8 mouse cellular contexts compared by ENCODE assay signal in the genomic region with DNA sequence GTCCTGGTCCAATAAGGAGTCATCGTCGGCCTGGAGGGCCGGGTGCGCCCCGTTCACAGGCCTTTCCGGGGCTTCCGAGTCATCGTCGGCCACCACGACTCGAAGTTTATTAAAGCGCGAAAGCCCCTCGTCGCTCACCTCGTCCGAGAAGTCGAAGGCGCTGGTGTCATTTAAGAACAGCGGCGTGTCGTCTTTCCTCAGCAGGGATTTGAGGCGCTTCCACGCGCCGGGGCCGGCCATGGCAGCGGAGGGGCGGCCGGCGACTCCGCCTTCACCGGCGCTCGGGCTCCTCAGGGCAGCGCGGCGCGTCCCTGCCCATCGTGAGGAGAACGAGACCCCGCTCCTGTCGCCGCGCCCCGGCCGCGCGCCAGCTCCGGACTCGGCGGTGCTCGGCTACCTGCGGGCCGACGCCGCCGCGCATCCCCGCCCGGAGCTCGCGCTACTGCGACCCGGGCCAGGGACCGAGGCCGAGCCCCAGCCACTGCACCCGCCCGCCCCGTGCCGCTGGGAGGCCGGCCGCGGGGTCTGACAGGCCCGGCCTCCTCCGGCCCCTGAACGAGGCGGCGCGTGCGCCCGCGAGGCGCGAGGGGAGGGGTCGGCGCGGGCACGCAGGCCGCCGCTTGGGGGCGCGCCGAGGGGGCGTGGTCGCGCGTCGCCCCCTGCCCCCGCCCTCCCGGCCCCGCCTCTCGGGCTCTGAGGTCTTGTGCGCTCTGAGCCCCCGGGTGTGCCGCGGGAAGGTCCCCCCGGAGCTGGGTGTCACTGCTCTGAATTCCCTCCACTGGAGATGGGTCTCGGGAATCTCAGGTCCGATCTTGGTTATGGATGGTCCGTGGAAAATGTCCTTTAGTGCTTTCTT. TPM values are rescaled to one million over a fixed set of nuclear protein-coding genes. Genes with fewer than 3 reads are reported as not detected.
DNase-seq lines count a peak whose midpoint lies in the region; ATAC-seq and TF ChIP-seq lines count a peak whose summit lies in the region.

A gene (minus strand): TSS at position 483 of the 856 bp plus-strand sequence.

- H3K27ac ChIP-seq in embryonic fibroblast, embryonic 13.5 days (ENCODE audit: insufficient read depth, low read length), result peak within 1 kb of the TSS; percentile 53
- H3K27ac ChIP-seq in heart, embryonic 12.5 days (ENCODE audit: poor library complexity, severe bottlenecking), result peak within 1 kb of the TSS; percentile 65
- peak within 1 kb of the TSS; percentile 46; the same call in 1 of the 2 replicates for H3K27ac ChIP-seq in kidney, embryonic 16.5 days (ENCODE audit: low read length)
- H3K27ac ChIP-seq in liver, embryonic 12.5 days, result no peak within 1 kb of the TSS
- H3K27ac ChIP-seq in stomach, embryonic 15.5 days, result peak within 1 kb of the TSS; percentile 63

- H3K27me3 ChIP-seq in heart, embryonic 12.5 days (replicated peaks), result no peaks in the 10 kb centered on the region; the same call in 1 of the 2 replicates
- peaks cover 3% of the 10 kb centered on the region; the same call in 1 of the 2 replicates for H3K27me3 ChIP-seq in kidney, embryonic 16.5 days (ENCODE audit: insufficient read depth, low read length)
- peaks cover 45% of the 10 kb centered on the region for H3K27me3 ChIP-seq in liver, embryonic 12.5 days (replicated peaks)
- H3K27me3 ChIP-seq in stomach, embryonic 15.5 days (replicated peaks), result no peaks in the 10 kb centered on the region

- TF ChIP-seq POLR2A in embryonic fibroblast, embryonic 13.5 days (IDR thresholded peaks at IDR 0.05; ENCODE audit: low read depth, low read length), result peak; percentile 42

- peak; percentile 97 for ATAC-seq in heart, embryonic 12.5 days (ENCODE audit: insufficient number of reproducible peaks, low FRiP score)
- peak; percentile 99 for ATAC-seq in kidney, embryonic 16.5 days (ENCODE audit: low FRiP score, low TSS enrichment)
- ATAC-seq in liver, embryonic 12.5 days, result peak; percentile 90
- peak; percentile 97 for ATAC-seq in stomach, embryonic 15.5 days (ENCODE audit: insufficient read depth, low FRiP score, low read depth)

- H3K4me3 ChIP-seq in embryonic fibroblast, embryonic 13.5 days (ENCODE audit: insufficient read depth, low read length), result peak within 1 kb of the TSS; percentile 82
- peak within 1 kb of the TSS; percentile 86 for H3K4me3 ChIP-seq in heart, embryonic 12.5 days
- H3K4me3 ChIP-seq in kidney, embryonic 16.5 days (ENCODE audit: low read length), result peak within 1 kb of the TSS; percentile 80
- H3K4me3 ChIP-seq in liver, embryonic 12.5 days, result peak within 1 kb of the TSS; percentile 62
- H3K4me3 ChIP-seq in stomach, embryonic 15.5 days (replicated peaks), result peak within 1 kb of the TSS; percentile 80

- no peak for TF ChIP-seq CTCF in embryonic fibroblast, embryonic 13.5 days (IDR thresholded peaks at IDR 0.05; ENCODE audit: borderline replicate concordance, insufficient read depth, low read length)

- H3K4me2 ChIP-seq in heart, embryonic 12.5 days, result peak within 1 kb of the TSS; percentile 75
- peak within 1 kb of the TSS; percentile 85 for H3K4me2 ChIP-seq in kidney, embryonic 16.5 days (replicated peaks; ENCODE audit: low read depth, low read length)
- peak within 1 kb of the TSS; percentile 76 for H3K4me2 ChIP-seq in liver, embryonic 12.5 days
- H3K4me2 ChIP-seq in stomach, embryonic 15.5 days, result peak within 1 kb of the TSS; percentile 71

- H3K4me1 ChIP-seq in embryonic fibroblast, embryonic 13.5 days (ENCODE audit: control insufficient read depth, insufficient read depth, low read length), result peaks cover 24% of the 10 kb centered on the region
- peaks cover 7% of the 10 kb centered on the region for H3K4me1 ChIP-seq in heart, embryonic 12.5 days (replicated peaks)
- H3K4me1 ChIP-seq in kidney, embryonic 16.5 days (ENCODE audit: insufficient read depth, low read length), result peaks cover 10% of the 10 kb centered on the region; the same call in 1 of the 2 replicates
- 0 out of 2 replicates have a peak, but pooled peaks cover 4% of the 10 kb centered on the region for H3K4me1 ChIP-seq in liver, embryonic 12.5 days
- no peaks in the 10 kb centered on the region for H3K4me1 ChIP-seq in stomach, embryonic 15.5 days

- peak within 1 kb of the TSS; percentile 91 for H3K9ac ChIP-seq in heart, embryonic 12.5 days
- H3K9ac ChIP-seq in kidney, embryonic 16.5 days (replicated peaks; ENCODE audit: low read length), result peak within 1 kb of the TSS; percentile 90
- H3K9ac ChIP-seq in liver, embryonic 12.5 days, result peak within 1 kb of the TSS; percentile 57
- H3K9ac ChIP-seq in stomach, embryonic 15.5 days, result peak within 1 kb of the TSS; percentile 65

- peak; percentile 64 for DNase-seq in 3T3-L1 (ENCODE audit: low read depth, low spot score)
- DNase-seq in adrenal gland, postnatal 36 days, result peak; percentile 90 to 91
- peak; percentile 19 to 37 for DNase-seq in natural killer cell, adult 2 months (ENCODE audit: low spot score in 2 of 2)

- H3K9me3 ChIP-seq in heart, embryonic 12.5 days (replicated peaks), result no peaks in the 10 kb centered on the region
- H3K9me3 ChIP-seq in kidney, embryonic 16.5 days (ENCODE audit: low read length), result no peaks in the 10 kb centered on the region
- no peaks in the 10 kb centered on the region for H3K9me3 ChIP-seq in liver, embryonic 12.5 days (replicated peaks)
- H3K9me3 ChIP-seq in stomach, embryonic 15.5 days, result no peaks in the 10 kb centered on the region

- H3K36me3 ChIP-seq in heart, embryonic 12.5 days, result no peaks in the 10 kb centered on the region
- H3K36me3 ChIP-seq in kidney, embryonic 16.5 days (ENCODE audit: insufficient read depth, low read length), result no peaks in the 10 kb centered on the region
- H3K36me3 ChIP-seq in liver, embryonic 12.5 days, result no peaks in the 10 kb centered on the region
- no peaks in the 10 kb centered on the region for H3K36me3 ChIP-seq in stomach, embryonic 15.5 days

- WGBS in heart, embryonic 12.5 days, result under 1% methylated on average over 110 of the region's 111 CpGs
- WGBS in kidney, embryonic 16.5 days, result under 1% methylated on average over 95 of the region's 111 CpGs
- under 1% methylated on average over 96 of the region's 111 CpGs for WGBS in liver, embryonic 12.5 days (ENCODE audit: insufficient replicate concordance)
- under 1% methylated on average over 105 of the region's 111 CpGs for WGBS in stomach, embryonic 15.5 days

RNA-seq across cellular contexts. Expression of the gene that starts here (rescaled TPM):
- 10 to 100 TPM; 29.4 to 37.7 TPM for total RNA-seq in adrenal gland, postnatal 36 days (2021)
- polyA plus RNA-seq in embryonic fibroblast, embryonic 13.5 days (2011; ENCODE audit: insufficient read length, low read depth, missing spikeins), result 42.6 and 44.5 TPM in 2 replicates
- polyA plus RNA-seq in heart, embryonic 12.5 days (2016; fragmentation: Nextera tagmentation; extraction: Ambion mirVana), result 9.8 and 10.0 TPM in 2 replicates
- polyA plus RNA-seq in kidney, embryonic 16.5 days (2015; fragmentation: Nextera tagmentation; extraction: Ambion mirVana), result 6.2 and 6.4 TPM in 2 replicates
- polyA plus RNA-seq in liver, embryonic 12.5 days (2016; fragmentation: Nextera tagmentation; extraction: Ambion mirVana), result 1.8 and 2.4 TPM in 2 replicates
- 9.3 and 9.6 TPM in 2 replicates for polyA plus RNA-seq in stomach, embryonic 15.5 days (2015; fragmentation: Nextera tagmentation; extraction: Ambion mirVana)

Comparison
In these comparisons a context has a peak if more than half of its experiments do, and no peak if none do; other contexts are left out.
1. DNase-seq: peak in every context shown above with its lines; median percentile 90 in adrenal gland, postnatal 36 days; 64 in 3T3-L1; 28 in natural killer cell, adult 2 months.